Mouse (Mus musculus): ENCODE measurements around the gene Slc41a3.
A peak's percentile ranks its signal among the peaks of the same experiment; 100 is the strongest.

The Slc41a3 gene

GRCm38 (mm10) chr6:90604533-90605297 is at the start of gene Slc41a3:
Gene Slc41a3 (plus strand): TSS chr6:90604725.
- peak; percentile 91 for DNase-seq

- no peak for DNase-seq
These were observed 47.9 kb upstream of the Slc41a3 start for GRCm38 (mm10) chr6:90556534-90557058.

- DNase-seq = no peak
These were observed 47.4 kb upstream of the Slc41a3 start for GRCm38 (mm10) chr6:90557077-90557476.

- no peak for DNase-seq
These were observed 46.5 kb upstream of the Slc41a3 start for GRCm38 (mm10) chr6:90557829-90558693.

GRCm38 (mm10) chr6:90560390-90561058 is 44.0 kb upstream of the Slc41a3 start:
- DNase-seq = no peak

GRCm38 (mm10) chr6:90561234-90561781 is 43.2 kb upstream of the Slc41a3 start:
- no peak for DNase-seq

- DNase-seq = no peak
These were observed 40.3 kb upstream of the Slc41a3 start for GRCm38 (mm10) chr6:90564240-90564639.

- DNase-seq = no peak
These were observed 38.9 kb upstream of the Slc41a3 start for GRCm38 (mm10) chr6:90565357-90566215.

- no peak for DNase-seq
These were observed 37.0 kb upstream of the Slc41a3 start for GRCm38 (mm10) chr6:90567486-90567885.

GRCm38 (mm10) chr6:90567928-90568327 is 36.6 kb upstream of the Slc41a3 start:
- DNase-seq = no peak

- DNase-seq = no peak
These were observed 35.8 kb upstream of the Slc41a3 start for GRCm38 (mm10) chr6:90568721-90569120.

- no peak for DNase-seq
These were observed 34.7 kb upstream of the Slc41a3 start for GRCm38 (mm10) chr6:90569736-90570383.

GRCm38 (mm10) chr6:90570392-90570791 is 34.1 kb upstream of the Slc41a3 start:
- no peak for DNase-seq

- peak; percentile 57 for DNase-seq
These were observed 29.2 kb upstream of the Slc41a3 start for GRCm38 (mm10) chr6:90575261-90575715.

- DNase-seq = no peak
These were observed 26.4 kb upstream of the Slc41a3 start for GRCm38 (mm10) chr6:90578174-90578573.

- no peak for DNase-seq
These were observed 22.2 kb upstream of the Slc41a3 start for GRCm38 (mm10) chr6:90582331-90582730.

- DNase-seq = no peak
These were observed 16.4 kb upstream of the Slc41a3 start for GRCm38 (mm10) chr6:90588113-90588512.

GRCm38 (mm10) chr6:90590707-90591106 is 13.8 kb upstream of the Slc41a3 start:
- DNase-seq = no peak

GRCm38 (mm10) chr6:90594972-90595371 is 9.6 kb upstream of the Slc41a3 start:
- DNase-seq = no peak

- DNase-seq = no peak
These were observed 7.5 kb upstream of the Slc41a3 start for GRCm38 (mm10) chr6:90597060-90597459.

- no peak for DNase-seq
These were observed 6.9 kb upstream of the Slc41a3 start for GRCm38 (mm10) chr6:90597592-90597991.
